Mouse (Mus musculus): Measurements from ENCODE around the gene Fam104a. TPM values are rescaled to one million over a fixed set of nuclear protein-coding genes. Genes with fewer than 3 reads are reported as not detected.

Gene Fam104a
- total RNA-seq, 4 experiments from 2014 or later: 28.9 to 34.4 (median 31.0) TPM

- DNase-seq: no peak
Observed at GRCm38 (mm10) chr11:113699643-113700042, 15.7 kb upstream of the Fam104a start.

GRCm38 (mm10) chr11:113698013-113698545 is 14.1 kb upstream of the Fam104a start:
- no peak for DNase-seq

- no peak for DNase-seq
Observed at GRCm38 (mm10) chr11:113697571-113697970, 13.6 kb upstream of the Fam104a start.

GRCm38 (mm10) chr11:113691851-113692250 is 7.9 kb upstream of the Fam104a start:
- no peak for DNase-seq

GRCm38 (mm10) chr11:113691318-113691717 is 7.4 kb upstream of the Fam104a start:
- no peak for DNase-seq

GRCm38 (mm10) chr11:113690506-113690905 is 6.6 kb upstream of the Fam104a start:
- DNase-seq: no peak

GRCm38 (mm10) chr11:113687031-113687430 is 3.1 kb upstream of the Fam104a start:
- DNase-seq: no peak

GRCm38 (mm10) chr11:113684707-113685426 is 912 bp upstream of the Fam104a start:
- DNase-seq: no peak

- DNase-seq: no peak
Observed at GRCm38 (mm10) chr11:113683627-113683956, 363 bp downstream of the Fam104a start.

- DNase-seq: peak; percentile 67
Observed at GRCm38 (mm10) chr11:113682897-113683626, 893 bp downstream of the Fam104a start.

GRCm38 (mm10) chr11:113681979-113682378 is 2.0 kb downstream of the Fam104a start:
- DNase-seq: no peak

GRCm38 (mm10) chr11:113680954-113681353 is 3.0 kb downstream of the Fam104a start:
- no peak for DNase-seq

GRCm38 (mm10) chr11:113678373-113678772 is 5.6 kb downstream of the Fam104a start:
- no peak for DNase-seq

- DNase-seq: no peak
Observed at GRCm38 (mm10) chr11:113677378-113677777, 6.6 kb downstream of the Fam104a start.

GRCm38 (mm10) chr11:113676847-113677246 is 7.1 kb downstream of the Fam104a start:
- DNase-seq: no peak

- no peak for DNase-seq
Observed at GRCm38 (mm10) chr11:113674595-113674994, 9.4 kb downstream of the Fam104a start.

GRCm38 (mm10) chr11:113673614-113674013 is 10.3 kb downstream of the Fam104a start:
- no peak for DNase-seq

- no peak for DNase-seq
Observed at GRCm38 (mm10) chr11:113669711-113670110, 14.2 kb downstream of the Fam104a start.

GRCm38 (mm10) chr11:113668857-113669256 is 15.1 kb downstream of the Fam104a start:
- DNase-seq: no peak

- DNase-seq: no peak
Observed at GRCm38 (mm10) chr11:113667704-113668103, 16.3 kb downstream of the Fam104a start.

- no peak for DNase-seq
Observed at GRCm38 (mm10) chr11:113667122-113667521, 16.8 kb downstream of the Fam104a start.

- DNase-seq: no peak
Observed at GRCm38 (mm10) chr11:113666648-113667047, 17.3 kb downstream of the Fam104a start.

GRCm38 (mm10) chr11:113666205-113666604 is 17.8 kb downstream of the Fam104a start:
- DNase-seq: no peak

GRCm38 (mm10) chr11:113664279-113664678 is 19.7 kb downstream of the Fam104a start:
- DNase-seq: no peak

All from adrenal gland, adult 8-10 months (tissue).